Mouse (Mus musculus): Measurements from ENCODE around the gene Nudt14. TPM values are rescaled to one million over a fixed set of nuclear protein-coding genes. Genes with fewer than 3 reads are reported as not detected.

Gene Nudt14
- total and polyA plus RNA-seq, 3 experiments = 17.7 to 23.9 (median 20.7) TPM

DNA sequence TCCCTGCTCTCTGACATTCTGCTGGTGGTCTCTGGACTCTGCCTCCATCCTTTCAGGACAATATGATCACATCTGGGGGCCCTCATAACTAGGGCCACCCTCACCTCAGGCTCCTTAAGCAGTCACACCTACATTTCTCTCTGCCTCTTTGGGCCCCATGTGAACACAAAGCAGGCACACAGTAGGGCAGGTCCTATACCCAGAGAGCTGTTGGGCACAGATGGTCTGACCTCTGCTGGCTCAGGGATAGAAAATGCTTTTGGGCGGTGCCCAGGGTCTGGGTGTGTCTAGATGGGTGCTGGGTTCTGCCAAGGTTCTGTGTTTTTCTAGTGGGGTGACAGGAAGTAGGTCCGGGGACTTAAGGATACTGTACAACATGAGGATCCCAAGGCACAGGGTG, 1.7 kb upstream of the Nudt14 start:
- H3K9me3 ChIP-seq (replicated peaks; ENCODE audit: low read length) = no peaks in the 10 kb centered on the region
- no peak overlapping the region for H3K9ac ChIP-seq (ENCODE audit: insufficient read depth, low read depth)
- in situ Hi-C loops (cut with MboI; ENCODE audit: low pct_ligation_motif_present, low pct_unique_long_range_greater_than_20kb, low sequenced_read_pairs) (loop anchor here (5.0 kb wide), 1 partner anchor 71 kb away; no protein-coding TSS in a partner anchor), dilution Hi-C loops (cut with MboI; ENCODE audit: extremely low pct_ligation_motif_present, extremely low pct_unique_long_range_greater_than_20kb, low sequenced_read_pairs) (no loop called here)
- no peak overlapping the region for H3K4me3 ChIP-seq (replicated peaks in 1 of 3; ENCODE audit: low read depth in 2 of 3, low read length in 2 of 3, poor library complexity in 1 of 3)
- TF ChIP-seq GABPA (IDR thresholded peaks at IDR 0.05; ENCODE audit: insufficient replicate concordance, low read depth, low read length) = no peak
- TF ChIP-seq ZKSCAN1 (IDR thresholded peaks at IDR 0.05; ENCODE audit: borderline replicate concordance, low read depth, low read length) = peak; percentile 87
- TF ChIP-seq MAZ (IDR thresholded peaks at IDR 0.05; ENCODE audit: low read depth, low read length) = no peak
- TF ChIP-seq KAT2A (IDR thresholded peaks at IDR 0.05; ENCODE audit: insufficient replicate concordance, low read length) = no peak
- H3K27ac ChIP-seq (ENCODE audit: insufficient read depth, low read depth) = no peak overlapping the region
- no peaks in the 10 kb centered on the region for H3K79me2 ChIP-seq (replicated peaks; ENCODE audit: control insufficient read depth, extremely low read depth, insufficient read depth, poor library complexity, severe bottlenecking)
- H3K4me2 ChIP-seq (ENCODE audit: insufficient read depth, low read depth, poor library complexity, severe bottlenecking) = no peak overlapping the region
- DNase-seq (ENCODE audit: extremely low read depth) = no peak
- H3K36me3 ChIP-seq (replicated peaks in 1 of 2; ENCODE audit: control insufficient read depth in 1 of 2, insufficient read depth in 1 of 2, low read length in 1 of 2) = no peaks in the 10 kb centered on the region
- H3K4me1 ChIP-seq (ENCODE audit: control insufficient read depth in 1 of 2, insufficient read depth in 2 of 2) = peaks cover 12 to 32% of the 10 kb centered on the region in 2 experiments
- peaks cover 6% of the 10 kb centered on the region for H3K27me3 ChIP-seq (replicated peaks)

DNA sequence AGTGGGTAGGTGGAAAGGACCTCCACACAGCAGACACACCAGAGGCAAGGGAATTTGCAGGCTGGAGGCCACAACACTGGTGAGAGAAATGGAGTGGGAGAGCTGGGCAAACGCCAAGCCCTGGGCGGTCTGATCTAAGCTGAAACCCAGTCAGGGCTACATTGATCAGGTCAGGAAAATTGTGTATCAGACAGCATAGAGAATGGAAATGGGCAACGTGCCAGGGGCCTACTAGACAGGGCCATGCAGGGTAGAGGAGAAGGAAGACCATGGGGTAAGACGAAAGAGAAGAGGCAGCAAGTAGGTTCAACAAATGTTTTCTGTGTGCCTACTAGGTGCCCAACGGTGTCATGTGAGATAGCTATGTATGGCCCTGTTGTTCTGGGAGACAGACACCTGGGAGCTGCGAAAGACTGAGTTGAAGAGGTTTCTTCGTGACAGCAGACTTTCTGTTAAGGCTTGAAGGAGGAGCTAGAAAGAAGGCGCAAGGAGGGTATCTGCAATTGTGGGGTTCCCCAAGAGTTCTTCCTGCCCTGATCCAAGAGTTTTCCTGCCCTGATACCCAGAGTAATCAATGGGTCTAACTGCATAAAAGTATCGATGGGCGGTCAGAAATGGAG, 658 bp downstream of the Nudt14 start:
- dilution Hi-C loops (cut with MboI; ENCODE audit: extremely low pct_ligation_motif_present, extremely low pct_unique_long_range_greater_than_20kb, low sequenced_read_pairs) = no loop called here
- TF ChIP-seq CHD1 (IDR thresholded peaks at IDR 0.05; ENCODE audit: low read depth, low read length) (no peak), MXI1 (IDR thresholded peaks at IDR 0.05; ENCODE audit: low read depth, low read length) (no peak), TBP (conservative IDR thresholded peaks at IDR 0.05; ENCODE audit: low read depth, low read length) (no peak), USF1 (IDR thresholded peaks at IDR 0.05; ENCODE audit: low read depth, low read length) (no peak), RAD21 (IDR thresholded peaks at IDR 0.05; ENCODE audit: low read depth, low read length) (no peak), ZC3H11A (IDR thresholded peaks at IDR 0.05; ENCODE audit: low read depth, low read length) (no peak), NELFE (IDR thresholded peaks at IDR 0.05; ENCODE audit: low read depth, low read length) (no peak), IRF4 (IDR thresholded peaks at IDR 0.05; ENCODE audit: low read depth, low read length) (no peak)
- Histone ChIP-seq H3K79me2 (replicated peaks; ENCODE audit: control insufficient read depth, extremely low read depth, insufficient read depth, poor library complexity, severe bottlenecking) (no peaks in the 10 kb centered on the region), H3K27me3 (replicated peaks) (peaks cover 2% of the 10 kb centered on the region), H3K27ac (ENCODE audit: insufficient read depth, low read depth) (no peak overlapping the region), H3K4me1 (ENCODE audit: control insufficient read depth in 1 of 2, insufficient read depth in 2 of 2) (peaks cover 12 to 33% of the 10 kb centered on the region in 2 experiments), H3K4me3 (replicated peaks in 1 of 3; ENCODE audit: low read depth in 2 of 3, low read length in 2 of 3, poor library complexity in 1 of 3) (peak overlapping the region; percentile 68 to 82 (median 74)), H3K9ac (ENCODE audit: insufficient read depth, low read depth) (peak overlapping the region; percentile 92), H3K4me2 (ENCODE audit: insufficient read depth, low read depth, poor library complexity, severe bottlenecking) (peak overlapping the region; percentile 90), H3K9me3 (replicated peaks; ENCODE audit: low read length) (no peaks in the 10 kb centered on the region), H3K36me3 (replicated peaks in 1 of 2; ENCODE audit: control insufficient read depth in 1 of 2, insufficient read depth in 1 of 2, low read length in 1 of 2) (peaks cover 0 to 7% of the 10 kb centered on the region in 2 experiments)
- in situ Hi-C loops (cut with MboI; ENCODE audit: low pct_ligation_motif_present, low pct_unique_long_range_greater_than_20kb, low sequenced_read_pairs) = loop anchor here (5.0 kb wide), 1 partner anchor 69 kb away; no protein-coding TSS in a partner anchor
- DNase-seq (ENCODE audit: extremely low read depth) = no peak

GRCm38 (mm10) chr12:112940710-112941109, 1.2 kb downstream of the Nudt14 start:
- H3K9ac ChIP-seq (ENCODE audit: insufficient read depth, low read depth) = no peak overlapping the region
- H3K4me3 ChIP-seq (replicated peaks in 1 of 3; ENCODE audit: low read depth in 2 of 3, low read length in 2 of 3, poor library complexity in 1 of 3) = no peak overlapping the region
- H3K9me3 ChIP-seq (replicated peaks; ENCODE audit: low read length) = no peaks in the 10 kb centered on the region
- in situ Hi-C loops (cut with MboI; ENCODE audit: low pct_ligation_motif_present, low pct_unique_long_range_greater_than_20kb, low sequenced_read_pairs) = loop anchor here (5.0 kb wide), 1 partner anchor 68 kb away; no protein-coding TSS in a partner anchor
- H3K27me3 ChIP-seq (replicated peaks) = peaks cover 2% of the 10 kb centered on the region
- no peaks in the 10 kb centered on the region for H3K79me2 ChIP-seq (replicated peaks; ENCODE audit: control insufficient read depth, extremely low read depth, insufficient read depth, poor library complexity, severe bottlenecking)
- TF ChIP-seq IRF4 (IDR thresholded peaks at IDR 0.05; ENCODE audit: low read depth, low read length) = no peak
- no peak overlapping the region for H3K27ac ChIP-seq (ENCODE audit: insufficient read depth, low read depth)
- H3K4me2 ChIP-seq (ENCODE audit: insufficient read depth, low read depth, poor library complexity, severe bottlenecking) = no peak overlapping the region
- peaks cover 12 to 33% of the 10 kb centered on the region in 2 experiments for H3K4me1 ChIP-seq (ENCODE audit: control insufficient read depth in 1 of 2, insufficient read depth in 2 of 2)
- DNase-seq (ENCODE audit: extremely low read depth) = no peak
- dilution Hi-C loops (cut with MboI; ENCODE audit: extremely low pct_ligation_motif_present, extremely low pct_unique_long_range_greater_than_20kb, low sequenced_read_pairs) = no loop called here
- H3K36me3 ChIP-seq (replicated peaks in 1 of 2; ENCODE audit: control insufficient read depth in 1 of 2, insufficient read depth in 1 of 2, low read length in 1 of 2) = peaks cover 0 to 8% of the 10 kb centered on the region in 2 experiments
